Mouse (Mus musculus) gastrocnemius, adult 8-10 months (tissue): ENCODE measurements around the gene Lmtk2. TPM values are rescaled to one million over a fixed set of nuclear protein-coding genes. Genes with fewer than 3 reads are reported as not detected.

Experiments
- DNase-seq, 2 experiments: peaks; one replicate each; pipeline ENCODE4 v3.0.0; 2022; ENCODE audit warnings: low spot score in 2 of 2
- total RNA-seq, 4 experiments: library from RNA; stranded (reverse); gene quantifications; 2 replicates each; pipeline ENCODE4 v1.2.4; 2022

Lmtk2 gene
- total RNA-seq, 4 experiments from 2014 or later, result 27.0 to 32.6 (median 28.3) TPM

DNA sequence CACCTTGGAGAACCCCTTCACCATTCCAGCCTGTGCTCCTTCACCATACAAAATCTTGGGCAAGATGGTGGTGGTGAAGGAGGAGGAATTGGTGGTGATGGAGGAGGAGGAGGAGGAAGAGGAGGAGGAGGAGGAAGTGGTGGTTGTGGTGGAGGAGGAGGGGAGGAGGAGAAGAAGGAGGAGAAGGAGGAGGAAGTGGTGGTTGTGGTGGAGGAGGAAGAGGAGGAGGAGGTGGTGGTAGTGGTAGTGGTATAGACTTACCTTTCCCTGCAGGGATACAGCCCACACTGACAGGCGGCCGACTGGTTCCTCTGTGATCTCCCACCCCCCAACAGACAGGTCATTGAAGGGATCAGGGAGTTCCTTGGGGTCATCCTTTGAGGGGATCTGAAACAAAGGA lies 115.8 kb downstream of the Lmtk2 start:
- no peak for DNase-seq

DNA sequence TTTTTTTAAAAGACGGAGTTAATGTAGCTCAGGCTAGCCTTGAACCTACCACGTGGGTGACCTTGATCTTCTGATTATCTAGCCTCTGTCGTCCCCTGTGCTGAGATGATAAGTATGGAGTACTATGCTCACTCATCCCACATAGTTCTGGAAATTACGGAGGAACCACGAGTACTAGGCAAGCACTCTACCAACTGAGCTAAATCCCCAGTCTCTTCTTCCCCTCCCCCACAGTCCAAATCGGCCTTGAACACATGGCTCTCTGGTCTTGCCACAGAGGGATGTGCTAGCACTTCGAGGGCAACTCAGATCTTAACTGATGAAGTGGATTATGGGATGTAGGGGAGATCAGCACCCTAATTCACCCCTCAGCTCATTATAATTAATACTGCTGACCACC lies 117.8 kb downstream of the Lmtk2 start:
- no peak for DNase-seq

DNA sequence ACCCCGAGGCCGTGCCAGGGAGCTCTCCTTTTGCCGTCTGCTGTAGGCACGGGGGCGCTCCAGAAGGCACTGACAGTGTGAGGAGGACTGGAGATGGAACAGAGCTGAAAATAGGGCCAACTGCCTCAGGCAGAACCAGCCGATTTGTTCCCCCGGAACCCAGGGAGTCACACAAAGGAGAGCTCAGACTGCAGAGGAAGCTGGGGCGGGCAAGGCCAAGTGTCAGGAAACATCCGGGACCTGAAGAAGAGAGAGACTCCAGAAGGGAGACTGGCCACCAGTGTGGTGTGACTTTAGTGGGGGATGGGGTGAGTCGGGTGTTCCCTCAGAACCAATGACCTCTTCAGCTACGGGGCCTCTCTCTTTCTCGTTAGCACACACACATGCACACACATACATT lies 119.1 kb downstream of the Lmtk2 start:
- no peak for DNase-seq

DNA sequence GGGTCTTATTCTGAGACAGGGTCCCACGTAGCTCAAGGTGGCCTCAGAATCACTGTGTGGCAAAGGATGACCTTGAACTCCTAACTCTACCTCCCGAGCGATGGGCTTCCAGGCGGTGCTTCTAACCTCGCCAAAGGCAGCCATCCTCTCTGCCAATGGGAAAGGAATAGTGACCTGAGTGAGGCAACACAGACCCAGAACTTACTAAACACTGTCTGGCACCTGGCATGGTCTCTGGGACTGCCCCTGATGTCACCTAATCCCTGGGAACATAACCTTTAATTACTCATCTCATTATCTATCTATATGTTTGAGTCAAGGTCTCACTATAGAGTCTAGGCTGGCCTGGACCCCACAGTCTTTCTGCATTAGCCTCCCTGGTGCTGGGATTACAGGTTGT lies 119.7 kb downstream of the Lmtk2 start:
- DNase-seq, result no peak

DNA sequence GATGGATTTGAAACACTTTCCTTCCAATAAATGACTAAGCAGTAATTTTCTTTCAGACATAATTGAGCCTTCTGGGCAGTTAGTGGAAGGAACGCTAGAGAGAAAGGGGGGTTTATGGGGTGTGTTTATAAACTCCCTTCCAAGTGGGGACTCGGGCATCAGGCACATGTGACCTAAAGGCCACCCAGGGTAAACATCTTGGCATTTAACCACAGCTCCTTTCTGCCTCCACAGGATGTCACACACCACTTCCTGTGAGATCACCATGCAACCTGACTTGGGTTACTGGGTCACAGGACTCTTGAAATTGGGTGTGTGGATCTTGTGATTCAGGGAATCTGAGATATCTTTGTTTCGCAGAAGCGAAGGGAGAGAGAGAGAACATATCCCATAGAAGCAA lies 121.1 kb downstream of the Lmtk2 start:
- DNase-seq, result no peak

DNA sequence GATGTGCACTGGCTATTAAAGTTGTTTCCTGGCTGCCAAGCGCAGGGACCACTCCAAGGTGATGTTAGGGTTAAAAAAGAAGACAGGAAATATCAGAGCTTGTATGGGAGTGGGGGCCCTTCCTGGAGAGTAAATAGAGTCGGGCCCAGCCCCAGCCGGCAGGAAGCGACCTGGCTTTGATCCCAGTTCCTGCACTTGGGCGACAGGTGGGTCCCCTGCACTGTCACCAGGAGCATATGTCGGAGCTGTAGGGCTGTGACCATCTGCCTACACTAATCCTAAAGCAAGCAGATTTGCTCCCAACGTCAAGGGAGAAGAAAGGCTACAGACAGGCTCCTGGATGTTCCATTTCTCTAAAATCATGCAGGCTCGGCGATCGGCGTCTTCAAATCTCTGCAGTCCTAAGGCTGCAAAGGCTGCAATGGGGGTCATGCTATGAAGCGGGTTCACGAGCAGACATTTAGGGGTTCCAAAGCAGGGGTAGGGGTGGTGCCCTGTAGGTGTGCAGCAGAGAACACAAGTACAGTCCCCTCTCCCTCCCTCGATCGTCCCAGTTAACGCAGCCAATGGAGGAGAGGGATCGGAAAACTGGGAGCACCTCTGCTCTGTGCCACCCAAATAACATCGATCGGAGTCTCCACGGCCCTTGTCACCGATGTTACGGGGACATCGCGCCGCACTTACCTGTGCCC lies 122.7 kb downstream of the Lmtk2 start:
- DNase-seq, result peak in 1 of 2 experiments; percentile 19

DNA sequence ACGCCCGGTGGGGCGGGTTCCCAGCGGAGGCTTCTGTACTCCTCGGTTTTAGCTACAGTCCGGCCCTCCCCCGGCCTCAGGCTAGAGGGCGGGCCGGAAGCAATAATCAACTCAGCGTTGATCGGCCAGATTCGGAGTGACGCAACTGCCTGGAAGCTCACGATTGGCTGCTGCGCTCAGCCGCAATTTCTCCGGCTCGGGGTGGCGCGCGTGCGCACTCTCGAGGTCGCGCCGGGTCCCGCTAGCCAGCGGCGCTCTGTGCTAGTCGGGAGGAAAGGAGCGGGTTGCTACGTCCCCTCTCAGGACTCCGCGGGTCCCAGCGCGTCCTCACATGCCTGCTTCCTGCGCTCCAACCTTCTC lies 123.2 kb downstream of the Lmtk2 start, which contains the start of gene Tecpr1:
Gene Tecpr1 (minus strand): TSS at position 113 of the 360 bp plus-strand sequence.
- peak; percentile 89 to 92 for DNase-seq

DNA sequence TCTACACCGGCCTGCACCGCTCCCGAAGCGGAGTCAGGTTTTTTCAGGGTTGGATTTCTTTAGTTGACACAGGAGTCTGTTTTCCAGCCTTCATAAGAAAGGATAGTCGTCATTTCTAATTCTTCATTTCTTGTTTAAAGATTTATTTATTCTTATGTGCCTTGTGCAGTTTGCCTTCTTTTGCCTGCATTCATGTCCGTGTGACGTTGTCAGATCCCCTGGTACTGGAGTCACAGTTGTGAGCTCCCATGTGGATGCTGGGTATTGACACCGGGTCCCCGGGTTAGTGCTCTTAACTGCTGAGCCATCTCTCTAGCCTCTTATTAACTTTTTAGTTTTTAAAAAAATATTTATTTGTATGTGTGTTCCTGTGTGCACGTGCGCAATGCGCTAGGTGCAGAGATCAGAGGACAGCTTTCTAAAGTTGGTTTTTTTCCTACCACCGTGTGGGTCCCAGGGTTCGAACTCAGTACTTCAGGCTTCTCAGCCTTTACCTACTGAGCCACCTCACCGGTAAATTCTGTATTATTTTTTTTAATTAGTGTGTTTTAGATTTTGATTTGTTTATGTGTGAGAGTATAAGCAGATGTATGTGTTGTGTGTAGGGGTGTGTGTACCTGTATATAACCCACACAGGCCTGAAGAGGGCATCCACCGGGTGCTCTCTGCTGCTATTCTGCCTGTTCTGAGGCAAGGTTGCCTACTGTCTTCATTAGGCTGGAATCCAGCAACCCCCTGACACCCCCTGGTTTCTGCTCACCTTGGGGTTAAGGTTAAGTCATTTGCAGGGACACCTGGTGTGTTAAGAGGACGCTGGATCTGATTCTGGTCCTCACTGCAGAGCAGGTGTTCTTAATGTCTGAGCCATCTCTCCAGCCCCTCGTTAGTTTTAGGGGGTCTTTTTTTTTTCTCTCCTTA lies 123.9 kb downstream of the Lmtk2 start:
- no peak for DNase-seq

DNA sequence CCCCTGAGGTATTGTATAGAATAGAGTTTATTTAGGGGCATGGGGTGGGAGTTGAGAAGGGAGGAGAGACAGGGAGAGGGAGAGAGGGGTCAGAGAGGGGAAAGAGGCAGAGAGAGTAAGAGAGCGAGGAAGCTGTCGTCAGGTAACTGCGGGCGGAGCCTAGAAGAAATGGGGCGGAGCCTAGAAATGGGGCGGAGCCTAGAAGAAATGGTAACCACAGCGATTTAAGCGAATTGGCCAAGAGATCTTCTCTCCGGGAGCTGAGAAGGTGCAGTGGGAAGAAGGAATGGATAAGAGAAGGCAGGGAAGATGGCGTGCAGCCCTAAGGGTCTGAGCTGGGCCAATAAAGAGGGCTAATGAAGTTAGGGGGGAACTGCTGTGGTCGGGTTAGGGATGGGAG lies 126.0 kb downstream of the Lmtk2 start:
- DNase-seq, result no peak

DNA sequence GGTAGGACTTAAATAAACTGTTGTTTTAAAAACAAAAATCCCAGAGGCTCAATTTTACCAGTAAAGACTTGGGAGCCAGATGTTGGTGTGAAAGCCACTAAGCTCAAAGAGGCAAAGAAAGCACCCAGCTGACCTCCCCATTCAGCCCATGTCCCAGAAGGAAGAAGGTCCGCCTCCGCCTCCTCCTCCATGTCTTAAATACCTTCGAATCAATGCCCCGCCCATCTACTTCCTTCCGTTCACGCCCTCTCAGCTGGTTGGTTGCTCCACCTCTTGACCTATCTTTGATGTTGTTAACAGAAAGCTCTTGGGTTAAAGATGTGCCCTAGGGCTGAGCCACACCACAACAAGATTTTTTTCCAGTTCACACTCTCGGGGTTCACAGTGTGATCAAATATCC lies 130.0 kb downstream of the Lmtk2 start:
- DNase-seq, result no peak

DNA sequence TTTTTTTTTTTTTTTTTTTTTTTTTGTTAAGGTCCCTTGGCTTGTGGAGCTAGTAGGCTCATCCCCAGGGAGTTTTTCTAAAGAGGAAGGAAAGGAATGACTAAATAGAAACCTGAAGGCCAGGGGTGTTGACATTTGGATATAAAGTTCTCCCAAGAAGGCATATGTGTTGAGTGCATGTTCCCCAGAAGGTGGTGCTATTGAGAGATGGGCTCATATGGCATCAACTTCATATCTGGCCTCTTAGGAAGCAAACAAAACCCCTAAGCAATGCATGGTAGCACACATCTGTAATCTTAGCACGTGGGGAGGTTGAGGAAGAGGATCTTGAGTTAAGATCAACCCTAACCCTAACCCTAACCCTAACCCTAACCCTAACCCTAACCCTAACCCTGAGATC lies 131.2 kb downstream of the Lmtk2 start:
- no peak for DNase-seq

DNA sequence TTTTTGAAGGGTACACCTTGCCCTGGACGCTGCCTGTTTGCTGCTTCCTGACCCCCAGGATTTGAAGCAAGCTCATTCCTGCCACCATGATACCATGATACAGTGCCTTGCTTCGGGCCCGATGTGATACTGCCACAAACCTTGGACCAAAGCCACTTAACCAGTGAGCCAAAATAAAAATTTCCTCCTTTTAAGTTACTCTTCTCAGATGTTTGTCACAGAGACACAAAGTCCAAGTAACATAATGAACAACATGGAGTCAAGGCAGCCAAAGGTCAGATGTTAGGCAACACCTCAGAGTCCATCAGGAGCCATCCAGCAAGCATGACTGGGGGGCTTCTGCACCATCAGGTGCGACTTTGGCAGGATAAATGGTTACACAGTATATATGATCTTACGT lies 132.3 kb downstream of the Lmtk2 start:
- no peak for DNase-seq

DNA sequence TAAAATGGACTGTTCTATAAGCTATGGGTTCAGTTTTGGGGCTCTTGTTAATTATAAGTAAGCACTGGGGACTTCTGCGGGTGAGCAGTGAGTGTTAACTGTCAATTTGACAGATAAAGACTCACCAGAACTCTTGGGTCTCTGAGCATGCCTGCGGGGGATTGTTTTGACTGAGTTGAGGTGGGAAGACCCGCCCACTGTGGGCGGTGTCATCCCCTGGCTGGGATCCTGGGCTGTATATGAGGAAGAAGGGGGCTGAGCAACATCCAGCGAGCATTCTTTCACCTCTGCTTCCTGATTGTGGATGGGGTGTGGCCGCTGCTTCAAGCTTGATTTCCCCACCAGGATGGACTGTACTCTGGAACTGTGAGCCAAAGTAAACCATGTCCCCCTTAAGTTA lies 134.0 kb downstream of the Lmtk2 start:
- DNase-seq, result no peak

DNA sequence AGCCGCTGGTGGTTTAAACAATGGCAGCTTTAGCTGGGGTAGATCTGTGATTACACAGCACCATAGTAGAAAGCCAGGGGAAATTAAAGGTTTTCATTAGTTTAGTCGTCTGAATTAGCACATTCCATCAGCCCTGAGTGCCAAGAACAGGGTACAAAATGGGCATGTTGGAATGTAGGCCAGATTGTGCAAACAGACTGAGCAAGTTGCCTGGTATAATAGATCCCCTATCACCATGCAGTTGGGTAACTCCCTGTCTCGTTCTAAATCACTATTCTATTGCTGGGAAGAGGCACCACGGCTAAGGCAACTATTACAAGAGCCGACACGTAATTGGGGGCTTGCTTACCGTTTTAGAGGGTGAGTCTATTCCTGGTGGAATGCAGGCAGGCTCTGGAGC lies 134.5 kb downstream of the Lmtk2 start:
- DNase-seq, result no peak

Other genes starting within 250 kb of the Lmtk2 start
- gene Ankrd61, start 202.8 kb upstream of the Lmtk2 start, total RNA-seq, result under 1 TPM in 1 of 4 experiments, not detected in 3; 0.18 TPM
- gene Aimp2, start 190.6 kb upstream of the Lmtk2 start, total RNA-seq, result 100 to 1,000 TPM in 2 of 4 experiments, 10 to 100 TPM in 2; 84.3 to 140 (median 99.9) TPM
- 1 to 10 TPM; 3.8 to 6.3 (median 4.8) TPM for gene Pms2, start 190.5 kb upstream of the Lmtk2 start, total RNA-seq
- gene Gm42421, start 172.3 kb upstream of the Lmtk2 start, total RNA-seq, result not detected
- gene Rsph10b, start 167.4 kb upstream of the Lmtk2 start, total RNA-seq, result 1 to 10 TPM in 2 of 4 experiments, under 1 TPM in 2; 0.43 to 1.0 (median 0.92) TPM
- gene Ccz1, start 85.6 kb upstream of the Lmtk2 start, total RNA-seq, result 10 to 100 TPM; 43.3 to 56.5 (median 44.4) TPM
- not detected for gene Ocm, start 73.8 kb upstream of the Lmtk2 start, total RNA-seq
- not detected for gene Bhlha15, start 89.8 kb downstream of the Lmtk2 start, total RNA-seq
- gene Tecpr1, start 123.2 kb downstream of the Lmtk2 start, total RNA-seq, result 10 to 100 TPM; 15.1 to 16.4 (median 15.7) TPM
- gene Bri3, start 144.0 kb downstream of the Lmtk2 start, total RNA-seq, result 10 to 100 TPM; 35.7 to 43.3 (median 40.9) TPM